Mouse (Mus musculus): ENCODE data around the gene Tmco5.
"Not testable (repeated sequence)": the region's sequence is repeated elsewhere in the genome, so short reads cannot be mapped to it uniquely, and the experiment has no call there.

Tmco5 gene

DNA sequence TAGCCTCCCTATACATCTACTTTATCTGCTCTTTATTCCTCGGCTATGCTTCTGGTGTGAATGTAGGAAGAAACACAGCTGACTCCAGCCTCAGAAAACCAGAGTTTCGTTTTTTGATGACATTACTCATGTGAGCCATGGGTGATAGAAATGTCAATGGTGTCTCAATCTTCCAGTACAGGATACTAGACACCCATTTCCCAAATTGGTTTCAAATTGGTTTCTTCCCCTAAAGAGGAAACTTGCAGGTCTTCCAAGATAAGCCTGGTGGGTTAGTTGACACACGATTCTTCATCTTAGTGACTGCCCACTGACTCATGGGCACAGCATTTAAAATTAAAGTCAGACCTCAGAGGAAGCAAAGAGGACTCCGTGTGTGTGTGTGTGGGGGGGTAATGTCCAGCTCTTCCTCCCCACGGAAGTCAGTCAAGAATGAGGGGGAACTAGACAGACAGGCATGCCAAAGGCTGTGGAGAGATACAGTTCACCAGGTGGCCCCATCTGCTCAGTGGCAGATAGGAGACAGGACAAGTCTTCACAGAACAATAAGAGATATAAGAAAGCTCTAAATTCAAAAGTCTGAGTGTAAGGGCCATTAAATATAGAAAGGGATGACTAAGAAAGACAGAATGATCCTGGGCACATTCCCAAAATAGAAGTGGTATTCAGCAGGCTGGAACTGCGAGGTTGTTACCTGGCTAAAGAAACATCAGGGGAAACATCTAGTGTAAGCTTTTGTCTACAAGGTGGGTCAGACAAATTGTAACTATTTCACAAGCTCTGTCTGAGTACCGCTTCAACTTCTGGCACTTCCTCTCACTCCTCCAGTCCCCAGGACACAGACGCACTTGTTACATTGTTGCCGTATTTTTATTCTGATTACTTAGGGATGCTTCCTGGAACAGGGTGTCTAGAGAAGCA, 44.3 kb downstream of the Tmco5 start:
- in situ Hi-C loops (cut with MboI), result no loop called here

DNA sequence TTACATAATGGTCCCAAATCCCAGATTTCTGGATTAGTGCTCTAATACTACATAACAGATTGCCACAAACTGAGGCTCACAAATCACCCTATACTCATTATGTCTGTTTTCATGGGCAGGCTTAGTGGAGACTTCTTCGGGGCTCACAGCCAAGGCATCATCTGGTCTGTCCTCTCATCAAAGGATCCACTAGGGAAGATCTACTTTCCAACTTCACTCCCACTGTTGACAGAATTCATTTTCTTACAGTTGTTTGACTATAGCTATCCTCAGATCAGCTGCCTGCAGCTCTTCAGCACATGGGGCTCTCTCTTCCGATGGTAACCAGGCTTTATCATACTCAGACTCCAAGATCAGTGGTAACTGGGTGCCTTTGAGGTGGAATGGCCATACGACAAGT, 45.2 kb downstream of the Tmco5 start:
- in situ Hi-C loops (cut with MboI), result no loop called here

DNA sequence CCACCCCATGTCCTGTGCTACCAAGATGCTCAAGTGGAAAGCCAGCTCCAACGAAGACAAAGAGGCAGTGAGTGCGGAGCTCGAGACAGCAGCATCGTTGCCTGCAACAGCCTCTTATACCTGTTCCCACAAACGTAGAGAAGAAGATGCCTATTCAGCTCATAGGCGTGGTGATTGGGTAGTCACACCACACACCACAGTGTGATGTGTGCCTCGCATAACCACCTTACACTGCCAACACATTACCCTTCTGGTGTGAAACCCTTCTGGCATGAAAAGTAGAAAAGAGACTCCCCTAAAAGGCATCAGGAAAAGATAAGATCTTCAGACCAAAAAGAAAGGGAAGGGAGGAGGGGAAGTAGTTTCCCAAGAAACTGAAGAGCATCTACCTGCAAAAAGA, 45.8 kb downstream of the Tmco5 start:
- in situ Hi-C loops (cut with MboI), result no loop called here

DNA sequence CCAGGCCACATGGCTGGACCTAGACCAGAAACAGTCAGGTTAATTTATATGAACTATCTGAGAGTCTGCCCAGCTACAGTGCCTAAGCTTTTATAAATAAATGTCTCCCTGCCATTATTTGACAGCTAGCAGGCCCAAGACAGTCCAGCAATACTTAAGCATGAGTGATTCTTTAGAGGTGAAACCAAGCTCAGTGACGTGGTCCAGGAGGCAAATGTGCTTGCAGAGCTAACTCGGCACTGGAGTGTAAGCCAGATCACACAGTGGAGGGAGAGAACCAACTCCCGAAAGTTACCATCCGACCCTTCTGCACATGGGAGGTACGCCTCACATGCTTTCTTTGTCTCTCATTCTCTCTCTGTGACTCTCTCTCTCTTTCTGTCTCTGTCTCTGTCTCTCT, 46.7 kb downstream of the Tmco5 start:
- in situ Hi-C loops (cut with MboI), result no loop called here

DNA sequence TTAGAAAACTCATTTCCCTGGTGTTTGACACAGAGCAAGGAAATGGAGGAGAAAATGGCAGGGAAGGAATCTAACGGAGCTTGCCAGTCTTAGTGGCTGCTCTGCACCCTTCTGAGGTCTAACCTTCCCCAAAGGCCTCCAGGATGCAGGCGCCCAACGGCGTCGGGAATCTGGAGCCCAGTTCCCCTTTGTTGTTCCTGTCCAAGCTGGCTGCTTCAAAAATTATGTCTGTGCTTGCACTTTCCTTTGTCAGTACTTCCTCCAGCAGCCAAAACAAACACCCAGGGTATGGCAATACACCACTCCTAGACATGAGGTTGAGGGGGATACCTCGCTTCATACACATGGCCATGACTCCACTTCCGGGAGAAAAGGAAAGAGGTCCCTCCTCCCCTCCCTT, 53.7 kb downstream of the Tmco5 start:
- in situ Hi-C loops (cut with MboI), result no loop called here

DNA sequence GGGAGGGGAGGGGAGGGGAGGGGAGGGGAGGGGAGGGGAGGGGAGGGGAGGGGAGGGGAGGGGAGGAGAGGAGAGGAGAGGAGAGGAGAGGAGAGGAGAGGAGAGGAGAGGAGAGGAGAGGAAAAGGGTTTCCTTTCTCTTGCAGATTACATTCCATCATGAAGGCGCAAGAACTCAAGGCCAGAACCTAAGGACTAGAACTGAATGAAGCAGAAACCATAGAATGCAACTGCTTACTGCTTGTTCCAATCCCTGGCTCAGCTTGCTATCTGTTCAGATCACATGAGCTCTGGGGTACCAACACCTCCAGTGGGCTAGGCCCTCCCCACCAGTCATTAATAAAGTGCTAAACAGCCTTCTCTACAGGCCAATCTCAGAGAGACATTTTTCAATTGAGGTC, 55.7 kb downstream of the Tmco5 start:
- in situ Hi-C loops (cut with MboI), result not testable (repeated sequence)

DNA sequence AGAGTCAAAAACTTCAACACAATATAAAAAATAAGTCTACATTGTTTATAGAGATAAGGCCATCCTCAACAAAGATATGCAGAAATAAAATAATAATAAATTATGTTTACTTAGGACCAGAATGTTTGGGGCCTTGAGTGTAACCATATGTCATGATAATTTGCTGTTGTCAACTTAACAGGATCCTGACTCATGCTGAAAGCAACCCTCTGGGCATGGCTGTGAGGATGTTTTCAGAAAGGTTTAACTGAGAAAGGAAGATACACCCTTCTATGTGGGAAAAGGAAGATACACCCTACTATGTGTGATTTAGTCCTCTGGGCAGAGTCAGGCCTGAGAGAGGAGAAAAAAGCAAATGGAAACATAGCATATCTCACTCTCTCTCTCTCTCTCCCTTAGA, 56.3 kb downstream of the Tmco5 start:
- in situ Hi-C loops (cut with MboI), result no loop called here

DNA sequence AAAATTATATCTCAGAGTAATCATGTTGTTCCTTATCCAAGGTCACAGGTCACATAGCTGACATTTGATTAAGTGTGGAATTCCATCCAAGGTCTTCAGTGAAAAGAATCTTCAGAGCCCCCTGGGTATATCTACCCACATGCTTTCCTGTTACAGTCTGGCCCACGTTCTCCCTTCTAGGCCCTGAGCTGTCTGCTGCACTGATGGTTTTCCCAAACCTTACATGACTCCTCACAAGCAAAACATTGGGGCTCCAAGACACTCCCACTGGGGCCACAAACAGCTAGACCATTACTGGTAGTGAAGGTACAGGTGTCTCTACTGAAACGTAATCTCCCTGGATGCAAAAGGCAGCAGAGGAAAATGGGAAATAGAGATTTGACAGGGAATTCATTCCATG, 57.9 kb downstream of the Tmco5 start:
- in situ Hi-C loops (cut with MboI), result no loop called here

DNA sequence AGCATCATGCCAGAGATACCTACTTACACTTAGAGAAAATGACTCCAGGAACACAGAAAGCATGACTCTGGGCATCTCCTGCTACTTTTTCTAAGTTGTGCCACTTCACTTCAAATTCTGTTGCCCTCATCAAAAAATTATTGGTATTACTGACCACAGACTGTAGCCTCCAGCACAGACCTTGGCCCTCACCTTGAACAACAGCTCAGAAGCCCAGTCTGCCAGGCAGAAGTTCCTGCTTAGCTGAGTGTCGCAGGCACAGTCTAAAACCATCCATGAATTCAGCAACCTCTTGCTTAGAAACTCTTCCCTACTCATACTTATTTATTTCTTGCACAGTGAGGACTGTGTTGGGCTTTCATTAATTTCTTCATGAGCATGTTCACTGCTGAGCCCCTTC, 58.7 kb downstream of the Tmco5 start:
- in situ Hi-C loops (cut with MboI), result no loop called here

DNA sequence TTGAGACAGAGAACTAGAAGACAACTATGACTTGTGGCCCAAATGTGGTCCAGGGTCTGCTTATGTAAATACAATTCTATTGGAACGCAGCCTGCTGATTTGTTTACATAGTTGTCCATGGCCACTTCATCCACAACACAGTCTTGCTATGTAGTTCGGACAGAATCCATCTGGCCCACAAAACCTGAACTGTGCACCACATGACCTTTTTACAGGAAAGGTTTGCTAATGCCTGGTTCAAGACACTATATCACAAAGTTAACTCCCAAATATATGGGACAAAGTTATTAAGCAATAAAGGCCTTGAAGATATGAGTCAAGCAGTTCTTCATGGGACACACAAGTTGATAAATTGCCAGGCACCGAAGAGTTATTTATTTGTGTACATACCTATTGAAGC, 63.3 kb downstream of the Tmco5 start:
- in situ Hi-C loops (cut with MboI), result no loop called here

All from mature B cell (primary cell).